Mouse (Mus musculus): ENCODE results near the gene Rusc1. TPM values are rescaled to one million over a fixed set of nuclear protein-coding genes. Genes with fewer than 3 reads are reported as not detected.

Gene Rusc1
- total and polyA plus RNA-seq, 3 experiments: 40.8 to 58.9 TPM; not detected in 1

DNA sequence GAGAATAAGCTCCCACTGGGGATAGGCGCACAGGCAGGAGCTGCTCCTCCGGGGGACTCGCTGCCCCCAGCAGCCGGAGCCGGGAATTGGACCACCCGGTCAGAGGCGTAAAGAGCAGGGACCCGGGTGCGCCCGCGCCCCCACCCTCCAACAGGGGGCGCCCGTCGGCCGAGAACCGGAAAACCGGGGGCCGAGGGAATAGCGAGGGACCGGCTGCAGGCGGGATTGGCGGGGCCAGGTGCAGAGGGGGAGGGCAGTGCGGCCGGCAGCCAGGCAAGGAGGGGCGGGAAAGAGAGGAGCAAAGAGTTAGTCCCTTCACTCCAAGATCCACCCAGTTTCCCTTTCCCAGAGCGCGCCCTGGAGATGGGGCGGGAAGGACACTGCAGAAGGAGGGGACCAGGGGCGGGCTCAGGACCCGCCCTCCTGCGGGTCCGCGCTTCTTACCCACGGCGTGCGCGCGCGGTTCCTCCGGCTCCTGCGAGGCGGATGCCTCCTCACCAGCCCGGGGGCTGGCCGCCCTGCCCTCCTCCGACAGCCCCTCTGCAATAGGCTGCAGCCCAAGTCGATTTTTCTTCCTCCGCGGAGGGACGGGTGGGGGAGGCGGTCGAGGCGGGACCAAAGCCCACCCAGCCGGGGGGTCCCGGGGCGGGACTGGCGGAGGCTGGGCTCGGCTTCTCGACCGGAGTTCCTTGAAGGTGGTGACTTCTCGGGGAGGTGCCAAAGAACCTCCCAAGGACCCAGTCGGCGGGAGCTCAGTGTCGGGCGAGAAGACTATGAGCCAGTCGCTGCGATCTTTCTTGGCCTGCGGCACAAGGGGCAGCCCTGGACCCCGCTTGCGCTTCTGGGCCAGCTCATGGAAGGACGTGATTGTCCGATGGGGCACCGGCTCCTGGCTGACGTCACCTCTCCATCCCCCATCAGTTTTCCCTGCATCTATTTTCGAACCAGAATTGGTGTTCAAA, 2.1 kb downstream of the Rusc1 start (continued):
- TF ChIP-seq SMC3 (IDR thresholded peaks at IDR 0.05; ENCODE audit: low read depth, low read length) (peak; percentile 72), KAT2A (conservative IDR thresholded peaks at IDR 0.05; ENCODE audit: low read depth, low read length) (no peak), ZNF384 (IDR thresholded peaks at IDR 0.05; ENCODE audit: low read depth, low read length) (no peak), BHLHE40 (IDR thresholded peaks at IDR 0.05; ENCODE audit: borderline replicate concordance, low read depth, low read length) (0 out of 2 replicates have a peak, but pooled peaks have one; percentile 33), USF1 (IDR thresholded peaks at IDR 0.05; ENCODE audit: low read depth, low read length) (peak; percentile 38; the same call in 1 of the 2 replicates)

DNA sequence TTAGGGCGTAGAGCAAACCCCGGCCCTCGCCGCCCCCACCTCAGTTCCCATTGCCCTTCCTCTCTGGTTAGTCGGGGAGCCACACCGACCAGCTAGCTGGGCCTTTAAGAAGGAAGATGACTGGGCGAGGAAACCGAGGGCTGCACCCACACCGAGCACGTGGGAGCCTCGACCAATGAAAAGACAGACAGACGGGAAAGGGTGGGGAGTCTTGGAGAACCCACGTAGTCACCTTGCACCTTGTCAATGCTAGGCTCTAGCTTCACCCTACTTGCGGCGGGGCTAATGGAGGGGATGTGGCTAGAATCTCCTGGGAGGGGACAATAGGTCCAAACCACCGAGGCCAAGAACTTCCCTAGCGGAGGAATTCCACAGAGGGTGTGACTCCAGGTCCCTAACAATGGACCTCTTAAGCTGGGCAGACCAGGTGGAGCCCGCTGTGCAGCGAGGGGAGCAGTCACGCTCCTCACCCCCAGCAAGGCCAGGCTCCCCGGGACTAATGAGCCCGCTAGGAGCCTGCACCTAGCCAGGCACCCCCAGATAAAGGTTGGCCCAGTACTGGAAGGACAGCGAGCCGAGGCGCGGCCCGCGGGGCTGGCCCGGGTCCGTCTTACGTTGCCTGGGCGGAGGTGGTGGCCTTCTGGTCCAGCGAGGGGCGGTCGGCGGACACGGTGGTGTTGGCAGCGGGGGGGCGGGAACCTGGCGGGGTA, 3.1 kb downstream of the Rusc1 start:
- Histone ChIP-seq H3K9ac (ENCODE audit: control insufficient read depth, low read depth, low read length, poor library complexity, severe bottlenecking) (peak overlapping the region; percentile 75), H3K27me3 (ENCODE audit: control insufficient read depth in 1 of 2, insufficient read depth in 2 of 2, low read length in 2 of 2) (no peaks in the 10 kb centered on the region), H3K36me3 (ENCODE audit: control insufficient read depth in 1 of 2, insufficient read depth in 2 of 2, low read length in 2 of 2) (peaks cover 0 to 11% of the 10 kb centered on the region in 2 experiments; a peak in 2 of 4 replicates), H3K27ac (ENCODE audit: control insufficient read depth, low read depth, low read length) (peak overlapping the region; percentile 49), H3K79me2 (ENCODE audit: control insufficient read depth, insufficient read depth, low read length, poor library complexity) (peaks cover 2% of the 10 kb centered on the region), H3K9me3 (replicated peaks; ENCODE audit: insufficient read depth, low read length) (no peaks in the 10 kb centered on the region), H3K4me1 (ENCODE audit: control insufficient read depth in 1 of 2, insufficient read depth in 2 of 2, low read length in 2 of 2) (peaks cover 3 to 26% of the 10 kb centered on the region in 2 experiments; a peak in 3 of 4 replicates), H3K4me3 (ENCODE audit: control insufficient read depth in 1 of 2, insufficient read depth in 1 of 2, low read depth in 2 of 2, low read length in 2 of 2) (peak overlapping the region; percentile 68 to 84)
- DNase-seq (ENCODE audit: low read depth, low spot score): peak; percentile 99
- TF ChIP-seq MYB (IDR thresholded peaks at IDR 0.05; ENCODE audit: low read depth, low read length) (no peak), UBTF (IDR thresholded peaks at IDR 0.05; ENCODE audit: borderline replicate concordance, insufficient read depth, low read depth, low read length) (no peak; the same call in 1 of the 2 replicates), POLR2A (IDR thresholded peaks at IDR 0.05; ENCODE audit: control insufficient read depth in 1 of 2, insufficient read depth in 1 of 2, low read depth in 1 of 2, low read length in 2 of 2, poor library complexity in 1 of 2) (peak; percentile 64 to 87), ZMIZ1 (IDR thresholded peaks at IDR 0.05; ENCODE audit: low read depth, low read length) (peak; percentile 40; the same call in 1 of the 2 replicates), JUND (IDR thresholded peaks at IDR 0.05; ENCODE audit: low read depth, low read length) (no peak), ELF1 (IDR thresholded peaks at IDR 0.05; ENCODE audit: low read depth, low read length) (peak; percentile 55; the same call in 1 of the 2 replicates), E2F4 (IDR thresholded peaks at IDR 0.05; ENCODE audit: borderline replicate concordance, low read depth, low read length) (no peak), CTCF (IDR thresholded peaks at IDR 0.05 in 2 of 3, conservative IDR thresholded peaks at IDR 0.05 in 1 of 3; ENCODE audit: control insufficient read depth in 1 of 3, insufficient read depth in 1 of 3, low read depth in 2 of 3, low read length in 3 of 3, poor library complexity in 1 of 3, severe bottlenecking in 1 of 3) (no peak), ZNF384 (IDR thresholded peaks at IDR 0.05; ENCODE audit: low read depth, low read length) (no peak), SIN3A (IDR thresholded peaks at IDR 0.05; ENCODE audit: low read length) (peak; percentile 68), NELFE (IDR thresholded peaks at IDR 0.05; ENCODE audit: low read depth, low read length) (peak; percentile 84), USF2 (IDR thresholded peaks at IDR 0.05; ENCODE audit: borderline replicate concordance in 1 of 2, insufficient read depth in 1 of 2, low read depth in 1 of 2, low read length in 2 of 2) (peak; percentile 86 to 95), KAT2A (conservative IDR thresholded peaks at IDR 0.05; ENCODE audit: low read depth, low read length) (no peak), TCF12 (IDR thresholded peaks at IDR 0.05; ENCODE audit: low read depth, low read length) (peak; percentile 42), ZKSCAN1 (IDR thresholded peaks at IDR 0.05; ENCODE audit: low read depth, low read length) (no peak), MEF2A (IDR thresholded peaks at IDR 0.05; ENCODE audit: extremely low read depth, insufficient replicate concordance, low read depth, low read length, poor library complexity, severe bottlenecking) (no peak), NRF1 (IDR thresholded peaks at IDR 0.05; ENCODE audit: insufficient read depth, low read depth, low read length, poor library complexity, severe bottlenecking) (no peak), ETS1 (IDR thresholded peaks at IDR 0.05; ENCODE audit: low read depth, low read length) (no peak), MAZ (IDR thresholded peaks at IDR 0.05; ENCODE audit: low read depth, low read length) (peak; percentile 53; the same call in 1 of the 2 replicates), CHD2 (IDR thresholded peaks at IDR 0.05; ENCODE audit: low read length) (no peak), GABPA (IDR thresholded peaks at IDR 0.05; ENCODE audit: low read depth, low read length) (no peak), MXI1 (IDR thresholded peaks at IDR 0.05; ENCODE audit: low read depth, low read length) (peak; percentile 96), POLR2AphosphoS2 (IDR thresholded peaks at IDR 0.05; ENCODE audit: low read length) (peak; percentile 78; the same call in 1 of the 2 replicates), TAL1 (IDR thresholded peaks at IDR 0.05; ENCODE audit: low read length) (no peak), SMC3 (IDR thresholded peaks at IDR 0.05; ENCODE audit: low read depth, low read length) (no peak), CHD1 (IDR thresholded peaks at IDR 0.05; ENCODE audit: low read depth, low read length) (peak; percentile 46; the same call in 1 of the 2 replicates), MAX (IDR thresholded peaks at IDR 0.05; ENCODE audit: low read length) (peak; percentile 99), MYC (IDR thresholded peaks at IDR 0.05; ENCODE audit: low read depth, low read length) (peak; percentile 86)
